Mouse (Mus musculus) liver (tissue): ENCODE data around the gene Dydc2.
A peak's percentile ranks its signal among the peaks of the same experiment; 100 is the strongest.
"Not testable (repeated sequence)": the region's sequence is repeated elsewhere in the genome, so short reads cannot be mapped to it uniquely, and the experiment has no call there.

Experiments used
- DNase-seq: peaks from one replicate; pipeline ENCODE4 v3.0.0-alpha.2; 2020; ENCODE audit warnings: mixed read lengths

Dydc2 gene

GRCm38 (mm10) chr14:41069108-41069507 is at the start of gene Dydc2:
Gene Dydc2, minus strand, starts transcription at chr14:41069208.
- DNase-seq = no peak

- DNase-seq = no peak
These were observed 47.3 kb upstream of the Dydc2 start for GRCm38 (mm10) chr14:41116271-41116670.

GRCm38 (mm10) chr14:41112944-41113343 is 43.9 kb upstream of the Dydc2 start:
- no peak for DNase-seq

GRCm38 (mm10) chr14:41111031-41111668 is 42.1 kb upstream of the Dydc2 start:
- DNase-seq = no peak

- DNase-seq = peak; percentile 26
These were observed 35.9 kb upstream of the Dydc2 start, which contains the start of gene Mat1a for GRCm38 (mm10) chr14:41104853-41105444. Gene Mat1a, plus strand, starts transcription at chr14:41105035.

GRCm38 (mm10) chr14:41102269-41102668 is 33.3 kb upstream of the Dydc2 start:
- no peak for DNase-seq

GRCm38 (mm10) chr14:41101242-41101641 is 32.2 kb upstream of the Dydc2 start:
- DNase-seq = no peak

- DNase-seq = no peak
These were observed 31.7 kb upstream of the Dydc2 start for GRCm38 (mm10) chr14:41100712-41101111.

GRCm38 (mm10) chr14:41098726-41099125 is 29.7 kb upstream of the Dydc2 start:
- no peak for DNase-seq

GRCm38 (mm10) chr14:41096296-41096860 is 27.4 kb upstream of the Dydc2 start:
- DNase-seq = no peak

- DNase-seq = no peak
These were observed 25.1 kb upstream of the Dydc2 start for GRCm38 (mm10) chr14:41094114-41094513.

- DNase-seq = peak; percentile 23
These were observed 21.8 kb upstream of the Dydc2 start for GRCm38 (mm10) chr14:41090777-41091176.

GRCm38 (mm10) chr14:41087509-41087908 is 18.5 kb upstream of the Dydc2 start:
- DNase-seq = peak; percentile 37

GRCm38 (mm10) chr14:41082408-41082807 is 13.4 kb upstream of the Dydc2 start:
- no peak for DNase-seq

- no peak for DNase-seq
These were observed 3.9 kb upstream of the Dydc2 start for GRCm38 (mm10) chr14:41072944-41073275.

GRCm38 (mm10) chr14:41072229-41072943 is 3.4 kb upstream of the Dydc2 start, which contains the start of gene Dydc1:
Gene Dydc1, plus strand, starts transcription at chr14:41072911.
- DNase-seq = peak; percentile 49

- DNase-seq = peak; percentile 6
These were observed 1.3 kb upstream of the Dydc2 start for GRCm38 (mm10) chr14:41070343-41070742.

- no peak for DNase-seq
These were observed 2.6 kb downstream of the Dydc2 start for GRCm38 (mm10) chr14:41066416-41066815.

GRCm38 (mm10) chr14:41065168-41065567 is 3.8 kb downstream of the Dydc2 start:
- peak; percentile 65 for DNase-seq

GRCm38 (mm10) chr14:41053190-41053589 is 15.8 kb downstream of the Dydc2 start:
- DNase-seq = not testable (repeated sequence)

GRCm38 (mm10) chr14:41052481-41052880 is 16.5 kb downstream of the Dydc2 start:
- DNase-seq = peak; percentile 12

- no peak for DNase-seq
These were observed 18.5 kb downstream of the Dydc2 start for GRCm38 (mm10) chr14:41050471-41050870.

GRCm38 (mm10) chr14:41047402-41047801 is 21.6 kb downstream of the Dydc2 start:
- DNase-seq = no peak
